Mouse (Mus musculus) G1E (cell line): Measurements from ENCODE around the gene Edem2.
"Not testable (repeated sequence)": the region's sequence is repeated elsewhere in the genome, so short reads cannot be mapped to it uniquely, and the experiment has no call there.

ENCODE experiments used
- CTCF ChIP-seq: IDR thresholded peaks from 2 replicates; pipeline ENCODE4 v1.5.1; 2012; ENCODE audit warnings: low read depth, low read length, inconsistent platforms, mixed read lengths
- GATA1 ChIP-seq: IDR thresholded peaks from 2 replicates; pipeline ENCODE4 v1.6.1; 2012; ENCODE audit warnings: borderline replicate concordance, low read length, inconsistent platforms, mixed read lengths
- POLR2AphosphoS5 ChIP-seq: IDR thresholded peaks from 2 replicates; pipeline ENCODE4 v1.6.1; 2012; ENCODE audit warnings: low read depth, low read length, inconsistent platforms; ENCODE audit not compliant: insufficient replicate concordance
- TAL1 ChIP-seq: conservative IDR thresholded peaks from 2 replicates; pipeline ENCODE4 v1.6.1; 2012; ENCODE audit warnings: low read depth, low read length, inconsistent platforms, mixed read lengths

GRCm38 (mm10) chr2:155698443-155698842 is 30.8 kb downstream of the Edem2 start:
- TF ChIP-seq CTCF, GATA1, POLR2AphosphoS5, TAL1: not testable (repeated sequence)
